Mouse (Mus musculus) embryonic facial prominence, embryonic 11.5 days (tissue): ENCODE results near the gene Ggnbp2. TPM values are rescaled to one million over a fixed set of nuclear protein-coding genes. Genes with fewer than 3 reads are reported as not detected.

Source experiments
- ATAC-seq: fragments of 200-750 bp; cut with Nextera tagmentation; replicated peaks from 2 replicates; pipeline ENCODE4 v1.8.0; 2017; ENCODE audit warnings: low read depth; ENCODE audit not compliant: insufficient number of reproducible peaks, low FRiP score, low TSS enrichment
- DNase-seq: peaks from one replicate; pipeline ENCODE4 v3.0.0-alpha.2; 2015; ENCODE audit warnings: low spot score
- H3K27ac ChIP-seq: fragments of 300-500 bp; sonication (generic); replicated peaks from 2 replicates; pipeline ENCODE4 v1.5.1; 2014; ENCODE audit warnings: mild to moderate bottlenecking, low read depth, low read length, control low read depth
- H3K27me3 ChIP-seq: fragments of 300-500 bp; sonication (generic); 2 replicates; pipeline ENCODE4 v1.6.1; 2014; ENCODE audit warnings: mild to moderate bottlenecking, low read length, moderate library complexity, mixed read lengths; ENCODE audit not compliant: control insufficient read depth, insufficient read depth
- H3K36me3 ChIP-seq: fragments of 300-500 bp; sonication (generic); replicated peaks from 2 replicates; pipeline ENCODE4 v1.6.1; 2014; ENCODE audit warnings: low read depth, mild to moderate bottlenecking, low read length, moderate library complexity, mixed read lengths; ENCODE audit not compliant: control insufficient read depth, insufficient read depth
- H3K4me1 ChIP-seq: fragments of 300-500 bp; sonication (generic); 2 replicates; pipeline ENCODE4 v1.6.1; 2014; ENCODE audit warnings: low read length, mixed read lengths; ENCODE audit not compliant: control insufficient read depth, insufficient read depth
- H3K4me2 ChIP-seq: fragments of 300-500 bp; sonication (generic); 2 replicates; pipeline ENCODE4 v1.6.1; 2014; ENCODE audit warnings: low read depth, mild to moderate bottlenecking, control low read depth, low read length, moderate library complexity
- H3K4me3 ChIP-seq: fragments of 300-500 bp; sonication (generic); 2 replicates; pipeline ENCODE4 v1.5.1; 2014; ENCODE audit warnings: low read depth, low read length, control low read depth
- H3K9ac ChIP-seq: fragments of 300-500 bp; sonication (generic); replicated peaks from 2 replicates; pipeline ENCODE4 v1.6.1; 2014; ENCODE audit warnings: mild to moderate bottlenecking, control low read depth, low read length
- H3K9me3 ChIP-seq: fragments of 300-500 bp; sonication (generic); replicated peaks from 2 replicates; pipeline ENCODE4 v1.6.1; 2016; ENCODE audit warnings: mild to moderate bottlenecking, low read length, inconsistent platforms, mixed read lengths; ENCODE audit not compliant: control insufficient read depth
- WGBS: fragments of 180-500 bp; shearing (Covaris S2); extraction: QIAGEN DNeasy Blood & Tissue Kit; methylation state at CpG from one replicate; pipeline ENCODE4 v1.1.7; 2014; 5-methylcytosine and 5-hydroxymethylcytosine counted together
- polyA plus RNA-seq: library from polyadenylated mRNA; unstranded; fragments of >200 nt; fragmentation: Nextera tagmentation; extraction: Ambion mirVana; gene quantifications from 2 replicates; pipeline ENCODE4 v1.2.1, GENCODE M21; 2014

The Ggnbp2 gene
- polyA plus RNA-seq, 1 experiment from 2014 or later = 72.5 TPM

DNA sequence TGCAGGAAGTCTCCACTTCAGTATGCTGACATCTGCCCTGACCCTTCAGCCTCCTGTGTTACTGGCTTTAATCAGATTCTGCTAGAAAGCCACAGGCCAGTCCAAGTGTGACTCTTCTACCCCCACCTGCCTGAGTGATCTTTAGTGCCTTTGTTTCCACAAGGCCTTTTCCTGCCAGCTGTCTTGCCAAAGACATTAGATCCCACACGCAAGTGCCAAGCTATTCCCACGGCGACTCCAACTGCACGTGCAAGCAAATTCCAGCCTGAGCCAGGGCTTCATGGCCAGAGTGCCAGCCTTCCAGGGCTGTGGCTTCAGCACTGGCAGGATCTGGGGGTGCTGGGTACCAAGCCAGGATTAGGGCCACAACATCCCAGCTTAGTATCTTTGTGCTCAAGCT is 39.8 kb upstream of the Ggnbp2 start:
- no peaks in the 10 kb centered on the region for H3K27me3 ChIP-seq
- ATAC-seq (no peak), DNase-seq (no peak)
- 75% methylated on average over 4 of the region's 4 CpGs for WGBS
- no peaks in the 10 kb centered on the region; the same call in none of the 2 replicates for H3K36me3 ChIP-seq
- no peak overlapping the region for H3K9ac ChIP-seq
- H3K27ac ChIP-seq = no peak overlapping the region
- H3K4me2 ChIP-seq = no peak overlapping the region
- H3K9me3 ChIP-seq = no peaks in the 10 kb centered on the region
- no peak overlapping the region for H3K4me3 ChIP-seq
- H3K4me1 ChIP-seq = no peaks in the 10 kb centered on the region

DNA sequence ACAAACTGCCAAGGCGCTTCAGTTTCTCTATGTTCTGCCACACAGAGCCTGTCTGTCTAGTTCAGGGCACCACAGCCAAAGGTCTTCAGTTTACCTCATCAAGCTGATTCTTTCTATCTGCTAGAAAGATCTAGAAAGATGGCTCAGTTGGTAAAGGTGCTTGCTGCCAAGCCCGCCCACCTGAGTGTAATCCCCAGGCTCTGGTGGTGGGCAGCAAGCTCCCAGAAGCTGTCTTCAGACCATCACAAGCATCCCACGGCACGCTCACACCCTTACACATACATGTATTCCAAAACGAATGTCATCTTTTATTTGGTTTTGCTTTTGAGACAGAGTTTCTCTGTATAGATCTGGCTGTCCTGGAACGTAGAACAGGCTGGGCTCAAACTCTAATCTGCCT is 37.9 kb upstream of the Ggnbp2 start:
- no peak overlapping the region for H3K9ac ChIP-seq
- no peak for DNase-seq
- H3K4me2 ChIP-seq = no peak overlapping the region
- no peak for ATAC-seq
- no peaks in the 10 kb centered on the region for H3K9me3 ChIP-seq
- no peak overlapping the region for H3K27ac ChIP-seq
- WGBS = 90% methylated on average over 6 of the region's 6 CpGs
- H3K27me3 ChIP-seq = no peaks in the 10 kb centered on the region
- no peaks in the 10 kb centered on the region; the same call in 1 of the 2 replicates for H3K36me3 ChIP-seq
- no peaks in the 10 kb centered on the region for H3K4me1 ChIP-seq
- no peak overlapping the region for H3K4me3 ChIP-seq

DNA sequence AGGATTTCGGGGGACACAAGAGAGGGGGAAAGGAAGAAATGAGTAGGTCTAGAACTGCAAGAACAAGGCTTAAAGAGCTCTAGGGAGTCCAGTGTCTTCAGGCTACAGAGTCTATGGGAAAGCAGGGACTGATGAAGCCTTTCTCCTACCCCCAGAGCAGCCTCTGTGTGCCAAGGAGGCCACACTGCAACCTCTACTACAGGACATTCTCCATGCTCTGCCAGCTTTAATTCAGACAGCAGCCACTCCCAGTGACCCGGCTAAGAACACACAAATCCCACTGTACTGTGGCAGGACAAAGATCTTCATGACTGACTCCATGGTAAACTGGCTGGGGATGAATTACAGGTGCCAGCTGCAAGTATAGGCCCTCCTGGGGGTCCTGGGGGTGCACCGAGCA is 36.5 kb upstream of the Ggnbp2 start:
- Histone ChIP-seq H3K4me1 (no peaks in the 10 kb centered on the region), H3K36me3 (no peaks in the 10 kb centered on the region), H3K27me3 (no peaks in the 10 kb centered on the region), H3K27ac (no peak overlapping the region), H3K4me2 (no peak overlapping the region), H3K9ac (no peak overlapping the region), H3K9me3 (no peaks in the 10 kb centered on the region), H3K4me3 (no peak overlapping the region)
- 79% methylated on average over 3 of the region's 3 CpGs for WGBS
- no peak for DNase-seq
- ATAC-seq = no peak

DNA sequence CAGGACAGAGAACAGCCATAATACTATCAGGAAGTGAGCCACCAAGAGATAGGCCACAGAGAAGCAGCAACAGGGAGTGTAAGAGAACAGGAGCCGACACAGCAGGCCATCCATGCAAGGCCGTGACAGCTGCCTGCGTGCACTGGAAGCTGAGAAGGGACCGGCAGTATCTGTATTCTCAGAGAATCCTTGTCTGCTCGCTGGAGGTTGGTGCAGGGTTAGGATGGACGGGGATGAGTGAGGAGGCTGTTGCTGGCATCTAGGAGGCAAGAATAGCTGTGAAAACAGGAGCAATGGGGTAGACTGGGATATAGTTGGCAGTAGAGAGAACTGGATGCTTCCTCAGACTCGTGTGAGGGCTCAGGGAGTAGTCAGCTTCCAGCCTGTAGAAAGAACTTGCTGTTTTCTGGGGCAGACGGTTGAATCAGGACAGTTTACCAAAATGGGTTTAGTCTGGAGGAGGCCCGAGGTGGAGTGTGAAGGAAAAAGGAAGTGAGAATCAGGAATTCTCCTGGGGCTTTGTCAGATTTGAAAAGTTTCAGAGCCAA is 34.1 kb upstream of the Ggnbp2 start:
- Histone ChIP-seq H3K36me3 (peaks cover 5% of the 10 kb centered on the region), H3K4me3 (no peak overlapping the region), H3K9me3 (no peaks in the 10 kb centered on the region), H3K4me1 (no peaks in the 10 kb centered on the region), H3K4me2 (no peak overlapping the region), H3K27ac (no peak overlapping the region), H3K9ac (no peak overlapping the region), H3K27me3 (no peaks in the 10 kb centered on the region)
- DNase-seq (no peak), ATAC-seq (no peak)
- 87% methylated on average over 9 of the region's 9 CpGs for WGBS

DNA sequence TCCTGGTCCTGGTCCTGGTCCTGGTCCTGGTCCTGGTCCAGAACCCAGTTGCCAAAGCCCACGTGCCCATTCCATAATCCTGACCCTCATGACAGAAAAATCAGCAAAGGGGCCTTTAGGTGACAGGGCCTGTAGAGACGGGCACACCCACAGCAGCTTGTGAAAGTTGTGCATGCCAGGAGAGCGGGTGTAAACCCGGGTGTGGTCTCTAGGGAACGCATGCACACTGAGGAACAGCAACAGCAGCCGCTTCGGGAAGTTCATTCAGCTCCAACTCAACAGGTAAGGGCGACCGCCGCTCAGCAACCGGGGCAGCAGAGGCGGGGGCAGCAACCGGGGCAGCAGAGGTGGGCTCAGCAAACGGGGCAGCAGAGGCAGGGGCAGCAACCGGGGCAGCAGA is 22.5 kb upstream of the Ggnbp2 start:
- Histone ChIP-seq H3K4me1 (no peaks in the 10 kb centered on the region), H3K27ac (no peak overlapping the region), H3K9me3 (no peaks in the 10 kb centered on the region), H3K27me3 (no peaks in the 10 kb centered on the region), H3K36me3 (no peaks in the 10 kb centered on the region; the same call in none of the 2 replicates), H3K9ac (no peak overlapping the region), H3K4me2 (no peak overlapping the region), H3K4me3 (no peak overlapping the region)
- 93% methylated on average over 15 of the region's 15 CpGs for WGBS
- no peak for ATAC-seq
- no peak for DNase-seq

DNA sequence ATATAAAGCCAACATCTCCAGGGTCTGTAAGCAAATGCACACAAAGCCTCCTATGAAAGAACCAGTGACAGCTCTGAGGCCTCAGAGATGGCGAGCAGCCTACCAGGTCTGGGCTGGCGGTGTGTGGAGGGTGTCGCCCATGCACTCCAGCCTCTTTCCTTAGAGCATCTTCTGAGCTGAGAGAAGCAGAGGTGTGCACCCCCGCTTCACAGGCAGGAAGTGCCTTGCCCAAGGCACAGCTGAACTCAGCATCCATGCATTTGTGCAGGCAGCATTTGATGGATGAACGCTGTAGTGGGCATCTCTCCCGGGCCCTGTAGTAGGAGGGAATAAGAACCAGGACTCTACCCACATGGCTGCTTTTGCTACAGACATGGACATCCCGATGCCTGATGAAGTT is 21.1 kb upstream of the Ggnbp2 start:
- H3K4me3 ChIP-seq = no peak overlapping the region
- no peak overlapping the region for H3K9ac ChIP-seq
- 88% methylated on average over 7 of the region's 7 CpGs for WGBS
- no peaks in the 10 kb centered on the region for H3K4me1 ChIP-seq
- ATAC-seq (no peak), DNase-seq (no peak)
- no peaks in the 10 kb centered on the region; the same call in none of the 2 replicates for H3K36me3 ChIP-seq
- no peaks in the 10 kb centered on the region for H3K9me3 ChIP-seq
- no peak overlapping the region for H3K27ac ChIP-seq
- H3K27me3 ChIP-seq = no peaks in the 10 kb centered on the region
- H3K4me2 ChIP-seq = no peak overlapping the region

DNA sequence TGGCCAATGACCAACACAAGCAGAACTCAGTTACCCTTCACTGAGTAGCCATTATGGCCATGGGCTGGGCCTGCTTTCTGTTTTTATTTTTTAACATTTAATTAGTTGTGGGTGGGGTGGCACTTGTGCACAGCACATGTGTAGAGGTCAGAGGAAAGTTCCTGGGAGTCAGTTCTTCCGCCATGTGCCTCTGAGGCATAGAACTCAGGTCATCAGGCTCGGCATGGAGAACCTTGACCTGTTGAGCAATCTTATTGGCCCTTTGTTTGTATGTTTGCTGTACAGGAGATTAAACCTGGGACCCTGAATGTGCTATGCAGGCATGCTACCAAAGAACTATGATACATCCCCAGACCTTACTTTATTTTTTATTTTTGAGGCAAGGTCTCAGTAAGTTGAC is 18.9 kb upstream of the Ggnbp2 start:
- Histone ChIP-seq H3K36me3 (peaks cover 3% of the 10 kb centered on the region), H3K27me3 (no peaks in the 10 kb centered on the region), H3K9ac (no peak overlapping the region), H3K9me3 (no peaks in the 10 kb centered on the region), H3K4me3 (no peak overlapping the region), H3K4me2 (no peak overlapping the region), H3K4me1 (no peaks in the 10 kb centered on the region), H3K27ac (no peak overlapping the region)
- DNase-seq (no peak), ATAC-seq (no peak)
- 91% methylated on average over 2 of the region's 2 CpGs for WGBS

DNA sequence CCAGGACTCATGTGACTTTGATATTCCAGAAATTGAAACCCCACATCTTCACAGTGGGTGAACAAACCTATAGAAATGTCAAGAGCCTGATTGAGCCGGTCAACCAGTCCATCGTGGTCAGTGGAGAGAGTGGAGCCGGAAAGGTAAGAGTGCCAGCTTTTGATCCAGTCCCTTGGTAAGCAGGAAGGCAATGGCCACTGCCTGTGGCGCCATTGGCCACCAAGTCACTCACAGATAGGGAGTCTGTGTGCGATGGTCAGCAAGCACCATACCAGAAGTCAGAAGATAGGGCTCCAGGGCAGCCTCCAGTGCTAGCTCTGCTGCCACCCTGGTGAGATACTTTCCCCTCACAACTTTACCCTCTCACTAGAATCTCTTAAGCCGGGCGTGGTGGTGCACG is 17.4 kb upstream of the Ggnbp2 start:
- H3K9me3 ChIP-seq = no peaks in the 10 kb centered on the region
- H3K27ac ChIP-seq = no peak overlapping the region
- ATAC-seq (no peak), DNase-seq (no peak)
- no peak overlapping the region for H3K4me3 ChIP-seq
- H3K4me2 ChIP-seq = no peak overlapping the region
- peaks cover 3% of the 10 kb centered on the region for H3K36me3 ChIP-seq
- 92% methylated on average over 8 of the region's 8 CpGs for WGBS
- H3K27me3 ChIP-seq = no peaks in the 10 kb centered on the region
- no peak overlapping the region for H3K9ac ChIP-seq
- H3K4me1 ChIP-seq = no peaks in the 10 kb centered on the region
